Mouse (Mus musculus): ENCODE data around the gene Ptgr1. TPM values are rescaled to one million over a fixed set of nuclear protein-coding genes. Genes with fewer than 3 reads are reported as not detected.

Ptgr1 gene
- total and polyA plus RNA-seq, 3 experiments = 11.7 to 20.6 TPM; not detected in 1

GRCm38 (mm10) chr4:59009696-59010095, 22.8 kb upstream of the Ptgr1 start:
- Histone ChIP-seq H3K9me3 (replicated peaks; ENCODE audit: insufficient read depth, low read length) (no peaks in the 10 kb centered on the region), H3K27ac (ENCODE audit: control insufficient read depth, low read depth, low read length) (no peak overlapping the region), H3K27me3 (ENCODE audit: control insufficient read depth in 1 of 2, insufficient read depth in 2 of 2, low read length in 2 of 2) (no peaks in the 10 kb centered on the region), H3K4me3 (ENCODE audit: control insufficient read depth in 1 of 2, insufficient read depth in 1 of 2, low read depth in 2 of 2, low read length in 2 of 2) (peak overlapping the region in 1 of 2 experiments; percentile 8; a peak in 1 of 4 replicates), H3K4me1 (ENCODE audit: control insufficient read depth in 1 of 2, insufficient read depth in 2 of 2, low read length in 2 of 2) (peaks cover 20 to 28% of the 10 kb centered on the region in 2 experiments), H3K36me3 (ENCODE audit: control insufficient read depth in 1 of 2, insufficient read depth in 2 of 2, low read length in 2 of 2) (peaks cover 5 to 36% of the 10 kb centered on the region in 2 experiments), H3K79me2 (ENCODE audit: control insufficient read depth, insufficient read depth, low read length, poor library complexity) (peaks cover 54% of the 10 kb centered on the region), H3K9ac (ENCODE audit: control insufficient read depth, low read depth, low read length, poor library complexity, severe bottlenecking) (no peak overlapping the region)
- TF ChIP-seq ZC3H11A (IDR thresholded peaks at IDR 0.05; ENCODE audit: low read depth, low read length) (no peak), CHD1 (IDR thresholded peaks at IDR 0.05; ENCODE audit: low read depth, low read length) (no peak), MAZ (IDR thresholded peaks at IDR 0.05; ENCODE audit: low read depth, low read length) (no peak), ZMIZ1 (IDR thresholded peaks at IDR 0.05; ENCODE audit: low read depth, low read length) (no peak), POLR2A (IDR thresholded peaks at IDR 0.05; ENCODE audit: control insufficient read depth in 1 of 2, insufficient read depth in 1 of 2, low read depth in 1 of 2, low read length in 2 of 2, poor library complexity in 1 of 2) (no peak), TBP (IDR thresholded peaks at IDR 0.05; ENCODE audit: low read depth, low read length) (no peak), GABPA (IDR thresholded peaks at IDR 0.05; ENCODE audit: low read depth, low read length) (no peak)
- DNase-seq (ENCODE audit: low read depth, low spot score) = peak; percentile 67

GRCm38 (mm10) chr4:59009186-59009585, 22.3 kb upstream of the Ptgr1 start:
- Histone ChIP-seq H3K27me3 (ENCODE audit: control insufficient read depth in 1 of 2, insufficient read depth in 2 of 2, low read length in 2 of 2) (no peaks in the 10 kb centered on the region), H3K79me2 (ENCODE audit: control insufficient read depth, insufficient read depth, low read length, poor library complexity) (peaks cover 60% of the 10 kb centered on the region), H3K9ac (ENCODE audit: control insufficient read depth, low read depth, low read length, poor library complexity, severe bottlenecking) (peak overlapping the region; percentile 34), H3K27ac (ENCODE audit: control insufficient read depth, low read depth, low read length) (no peak overlapping the region), H3K36me3 (ENCODE audit: control insufficient read depth in 1 of 2, insufficient read depth in 2 of 2, low read length in 2 of 2) (peaks cover 1 to 42% of the 10 kb centered on the region in 2 experiments; a peak in 3 of 4 replicates), H3K9me3 (replicated peaks; ENCODE audit: insufficient read depth, low read length) (no peaks in the 10 kb centered on the region), H3K4me3 (ENCODE audit: control insufficient read depth in 1 of 2, insufficient read depth in 1 of 2, low read depth in 2 of 2, low read length in 2 of 2) (peak overlapping the region; percentile 8 to 13; a peak in 3 of 4 replicates), H3K4me1 (ENCODE audit: control insufficient read depth in 1 of 2, insufficient read depth in 2 of 2, low read length in 2 of 2) (peaks cover 23 to 32% of the 10 kb centered on the region in 2 experiments)
- peak; percentile 54 for DNase-seq (ENCODE audit: low read depth, low spot score)
- TF ChIP-seq SIN3A (IDR thresholded peaks at IDR 0.05; ENCODE audit: low read length) = 0 out of 2 replicates have a peak, but pooled peaks have one; percentile 35
- TF ChIP-seq TBP (IDR thresholded peaks at IDR 0.05; ENCODE audit: low read depth, low read length) = no peak

GRCm38 (mm10) chr4:59007974-59008373, 21.1 kb upstream of the Ptgr1 start:
- no peak for TF ChIP-seq CTCF (IDR thresholded peaks at IDR 0.05 in 2 of 3, conservative IDR thresholded peaks at IDR 0.05 in 1 of 3; ENCODE audit: control insufficient read depth in 1 of 3, insufficient read depth in 1 of 3, low read depth in 2 of 3, low read length in 3 of 3, poor library complexity in 1 of 3, severe bottlenecking in 1 of 3)
- no peak for TF ChIP-seq EP300 (IDR thresholded peaks at IDR 0.05; ENCODE audit: low read depth in 1 of 2, low read length in 2 of 2)
- no peak for TF ChIP-seq CHD2 (IDR thresholded peaks at IDR 0.05; ENCODE audit: low read length)
- TF ChIP-seq RCOR1 (IDR thresholded peaks at IDR 0.05; ENCODE audit: low read depth, low read length) = no peak
- no peak for TF ChIP-seq BHLHE40 (IDR thresholded peaks at IDR 0.05; ENCODE audit: borderline replicate concordance, low read depth, low read length)
- no peak for TF ChIP-seq MYB (IDR thresholded peaks at IDR 0.05; ENCODE audit: low read depth, low read length)
- no peak for TF ChIP-seq MEF2A (IDR thresholded peaks at IDR 0.05; ENCODE audit: extremely low read depth, insufficient replicate concordance, low read depth, low read length, poor library complexity, severe bottlenecking)
- no peak for TF ChIP-seq CHD1 (IDR thresholded peaks at IDR 0.05; ENCODE audit: low read depth, low read length)
- peaks cover 23 to 32% of the 10 kb centered on the region in 2 experiments for H3K4me1 ChIP-seq (ENCODE audit: control insufficient read depth in 1 of 2, insufficient read depth in 2 of 2, low read length in 2 of 2)
- no peak for DNase-seq (ENCODE audit: low read depth, low spot score)

More at GRCm38 (mm10) chr4:59007974-59008373, 21.1 kb upstream of the Ptgr1 start:
- no peaks in the 10 kb centered on the region for H3K9me3 ChIP-seq (replicated peaks; ENCODE audit: insufficient read depth, low read length)
- peaks cover 0 to 42% of the 10 kb centered on the region in 2 experiments; a peak in 2 of 4 replicates for H3K36me3 ChIP-seq (ENCODE audit: control insufficient read depth in 1 of 2, insufficient read depth in 2 of 2, low read length in 2 of 2)
- H3K27me3 ChIP-seq (ENCODE audit: control insufficient read depth in 1 of 2, insufficient read depth in 2 of 2, low read length in 2 of 2) = no peaks in the 10 kb centered on the region
- H3K4me3 ChIP-seq (ENCODE audit: control insufficient read depth in 1 of 2, insufficient read depth in 1 of 2, low read depth in 2 of 2, low read length in 2 of 2) = no peak overlapping the region
- peaks cover 71% of the 10 kb centered on the region for H3K79me2 ChIP-seq (ENCODE audit: control insufficient read depth, insufficient read depth, low read length, poor library complexity)
- H3K9ac ChIP-seq (ENCODE audit: control insufficient read depth, low read depth, low read length, poor library complexity, severe bottlenecking) = no peak overlapping the region
- H3K27ac ChIP-seq (ENCODE audit: control insufficient read depth, low read depth, low read length) = no peak overlapping the region
